Comparison of ENCODE assay signal across 16 mouse cellular contexts in genomic region chr11:101185441-101185840, GRCm38 (mm10). TPM values are rescaled to one million over a fixed set of nuclear protein-coding genes. Genes with fewer than 3 reads are reported as not detected.
"Had no signal": no experiment of that assay in that cellular context is flagged by ENCODE, and none has a peak within 500 bp of the region (broad histone marks: within the 10 kb centered on the region; RNA-seq: fewer than 3 reads in every experiment).

No protein-coding gene starts in this region.

- DNase-seq: liver, postnatal 0 days; lung, adult 2 months; lung, postnatal 14 days; lung, postnatal 36 days; right cerebral cortex, postnatal 14 days; thymus, adult 2 months; thymus, postnatal 36 days had no signal

- H3K27me3 ChIP-seq: midbrain, embryonic 15.5 days; stomach, embryonic 15.5 days had no signal

- ATAC-seq: liver, postnatal 0 days; lung, postnatal 0 days; midbrain, embryonic 15.5 days had no signal

- H3K9ac ChIP-seq: liver, postnatal 0 days; lung, embryonic 15.5 days; midbrain, embryonic 12.5 days; midbrain, embryonic 15.5 days; neural tube, embryonic 12.5 days; stomach, embryonic 15.5 days had no signal

- H3K4me2 ChIP-seq: lung, embryonic 15.5 days; midbrain, embryonic 12.5 days; midbrain, embryonic 15.5 days; neural tube, embryonic 12.5 days; stomach, embryonic 15.5 days had no signal

- H3K27ac ChIP-seq: lung, embryonic 15.5 days; macrophage; midbrain, embryonic 12.5 days; midbrain, embryonic 15.5 days; neural tube, embryonic 12.5 days; stomach, embryonic 15.5 days; stomach, postnatal 0 days had no signal

- H3K36me3 ChIP-seq: lung, embryonic 15.5 days; midbrain, embryonic 12.5 days; neural tube, embryonic 12.5 days had no signal

- H3K4me3 ChIP-seq: lung, embryonic 15.5 days; megakaryocyte, embryonic 14.5 days; midbrain, embryonic 12.5 days; midbrain, embryonic 15.5 days; neural tube, embryonic 12.5 days; stomach, embryonic 15.5 days had no signal

- H3K9me3 ChIP-seq: lung, embryonic 15.5 days; midbrain, embryonic 12.5 days; midbrain, embryonic 15.5 days; neural tube, embryonic 12.5 days; stomach, embryonic 15.5 days had no signal

RNA-seq across cellular contexts. Expression of gene Ccr10, which starts 10.2 kb away (rescaled TPM):
- polyA plus RNA-seq: macrophage had no signal
